Mouse (Mus musculus): ENCODE data around the gene Egr2. TPM values are rescaled to one million over a fixed set of nuclear protein-coding genes. Genes with fewer than 3 reads are reported as not detected.

Gene Egr2
- polyA plus RNA-seq, 1 experiment from 2014 or later = 0.60 TPM

DNA sequence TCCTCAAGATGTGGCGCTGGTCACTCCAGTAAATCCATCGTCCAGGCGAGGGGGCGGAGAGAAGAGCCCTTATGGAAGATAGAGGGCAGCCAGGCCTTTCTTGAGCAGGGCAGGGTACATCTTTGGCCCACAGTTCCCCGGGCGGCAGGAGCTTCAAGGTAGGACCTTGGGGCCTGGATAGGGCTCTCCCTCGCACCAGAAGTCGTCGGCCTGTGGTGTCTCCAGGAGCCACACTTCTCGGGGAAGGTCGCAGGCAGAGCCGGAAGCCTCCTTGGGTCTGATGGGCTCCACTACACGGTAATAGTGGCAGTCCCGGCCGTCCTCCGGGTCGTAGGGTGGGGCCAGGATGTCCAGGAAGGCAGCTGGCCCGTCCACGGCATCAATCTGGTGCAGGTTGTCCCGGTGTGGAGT is 12.6 kb downstream of the Egr2 start:
- peak overlapping the region; percentile 83 for H3K9ac ChIP-seq (ENCODE audit: low read depth, low read length)
- H3K27ac ChIP-seq (ENCODE audit: low read depth, low read length) = no peak overlapping the region
- H3K36me3 ChIP-seq (ENCODE audit: control insufficient read depth, insufficient read depth) = no peaks in the 10 kb centered on the region
- H3K4me3 ChIP-seq (ENCODE audit: low read depth, low read length) = peak overlapping the region; percentile 77
- no peaks in the 10 kb centered on the region for H3K27me3 ChIP-seq (replicated peaks; ENCODE audit: control insufficient read depth, insufficient read depth, low read length)
- peaks cover 7% of the 10 kb centered on the region; the same call in 1 of the 2 replicates for H3K4me1 ChIP-seq (replicated peaks; ENCODE audit: control insufficient read depth, insufficient read depth, low read length)
- peak overlapping the region; percentile 96 for H3K4me2 ChIP-seq (replicated peaks; ENCODE audit: low read depth)
- 1% methylated on average over 20 of the region's 20 CpGs for WGBS
- 0 out of 2 replicates have a peak, but pooled peaks have one; percentile 5 for TF ChIP-seq CTCF (IDR thresholded peaks at IDR 0.05; ENCODE audit: low read depth)
- 0 out of 2 replicates have a peak, but pooled peaks have one; percentile 1 for ATAC-seq
- no peaks in the 10 kb centered on the region for H3K9me3 ChIP-seq (ENCODE audit: control insufficient read depth)

DNA sequence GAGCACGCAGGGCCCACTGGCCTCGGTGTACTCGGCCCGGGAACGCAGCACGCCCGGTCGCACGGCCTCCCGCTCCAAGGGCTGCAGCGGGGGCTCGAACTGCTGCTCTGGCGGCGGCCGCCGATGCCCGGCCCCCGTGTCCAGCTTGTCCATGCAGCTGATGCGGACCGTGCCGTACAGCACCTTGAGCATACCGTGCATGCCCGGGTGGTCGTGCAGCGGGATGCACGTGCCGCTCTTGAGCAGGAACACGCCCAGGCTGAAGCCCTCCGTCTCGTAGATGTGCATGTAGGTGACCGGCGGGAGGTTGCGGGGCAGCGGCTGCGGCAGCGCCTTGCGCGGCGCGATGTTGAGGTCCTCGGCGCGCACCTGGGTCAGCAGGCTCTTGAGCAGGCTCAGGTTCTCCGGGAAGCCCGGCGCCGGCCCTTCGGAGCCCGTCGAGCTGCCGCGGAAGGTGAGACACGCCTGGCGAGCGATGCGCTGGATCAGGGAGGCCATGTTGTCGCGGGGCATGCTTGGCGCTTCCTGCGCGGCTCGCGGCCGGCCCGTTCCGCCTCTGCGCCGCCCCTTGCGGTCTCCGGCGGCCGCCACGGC is 13.1 kb downstream of the Egr2 start:
- no peaks in the 10 kb centered on the region for H3K27me3 ChIP-seq (replicated peaks; ENCODE audit: control insufficient read depth, insufficient read depth, low read length)
- under 1% methylated on average over 73 of the region's 73 CpGs for WGBS
- no peaks in the 10 kb centered on the region for H3K9me3 ChIP-seq (ENCODE audit: control insufficient read depth)
- H3K27ac ChIP-seq (ENCODE audit: low read depth, low read length) = peak overlapping the region; percentile 75
- H3K4me1 ChIP-seq (replicated peaks; ENCODE audit: control insufficient read depth, insufficient read depth, low read length) = peaks cover 7% of the 10 kb centered on the region; the same call in 1 of the 2 replicates
- H3K4me2 ChIP-seq (replicated peaks; ENCODE audit: low read depth) = peak overlapping the region; percentile 96
- H3K4me3 ChIP-seq (ENCODE audit: low read depth, low read length) = peak overlapping the region; percentile 77
- TF ChIP-seq CTCF (IDR thresholded peaks at IDR 0.05; ENCODE audit: low read depth) = no peak
- peak; percentile 65 for ATAC-seq
- peak overlapping the region; percentile 83 for H3K9ac ChIP-seq (ENCODE audit: low read depth, low read length)
- no peaks in the 10 kb centered on the region for H3K36me3 ChIP-seq (ENCODE audit: control insufficient read depth, insufficient read depth)

DNA sequence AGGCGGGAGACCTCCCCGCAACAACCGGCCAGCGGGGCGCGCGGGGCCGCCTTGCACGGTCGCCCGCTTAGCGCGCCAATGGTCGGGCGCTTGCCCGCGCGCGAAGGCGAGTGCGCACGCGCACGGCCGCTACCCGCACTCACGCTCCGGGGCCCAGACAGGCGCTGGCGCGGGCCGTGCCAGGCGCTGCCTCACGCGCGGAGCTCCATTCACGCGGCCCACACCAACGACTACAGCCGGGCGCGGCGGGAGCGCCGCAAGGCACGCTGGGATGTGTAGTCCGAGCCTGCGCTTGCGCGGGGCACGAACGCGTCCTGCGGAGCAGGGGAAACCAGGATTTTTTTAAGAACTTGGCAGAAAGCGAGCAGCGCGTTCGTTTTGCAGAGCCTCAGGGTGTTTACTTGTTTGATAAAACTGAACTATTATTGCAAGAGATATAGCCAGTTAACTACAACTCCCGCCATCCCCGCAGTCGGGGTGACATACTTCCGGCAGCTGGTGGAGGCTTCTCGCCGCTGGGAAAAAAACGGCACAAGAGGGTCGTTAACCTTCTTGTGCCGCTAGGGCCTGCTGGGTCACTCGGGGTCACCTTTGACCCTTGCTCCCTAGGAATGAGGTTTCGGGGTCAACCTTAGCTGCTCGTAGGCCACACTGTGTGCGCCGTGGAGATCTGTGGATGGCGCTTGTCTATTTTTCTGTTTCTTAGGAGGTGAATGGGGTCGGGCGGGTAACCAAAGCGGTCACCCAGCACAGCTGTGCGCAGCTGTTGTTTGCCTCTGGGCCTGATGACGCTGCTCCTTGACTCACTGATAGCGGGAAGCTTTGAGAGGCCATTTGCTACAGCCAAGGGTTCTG is 13.8 kb downstream of the Egr2 start, which contains the start of gene Ado:
TSS of gene Ado (minus strand) at position 79 of the 855 bp plus-strand sequence.
- WGBS = under 1% methylated on average over 79 of the region's 79 CpGs
- Histone ChIP-seq H3K4me1 (replicated peaks; ENCODE audit: control insufficient read depth, insufficient read depth, low read length) (peaks cover 7% of the 10 kb centered on the region; the same call in 1 of the 2 replicates), H3K9me3 (ENCODE audit: control insufficient read depth) (no peaks in the 10 kb centered on the region), H3K27ac (ENCODE audit: low read depth, low read length) (peak within 1 kb of the TSS; percentile 75), H3K27me3 (replicated peaks; ENCODE audit: control insufficient read depth, insufficient read depth, low read length) (no peaks in the 10 kb centered on the region), H3K36me3 (ENCODE audit: control insufficient read depth, insufficient read depth) (no peaks in the 10 kb centered on the region), H3K4me3 (ENCODE audit: low read depth, low read length) (peak within 1 kb of the TSS; percentile 77), H3K4me2 (replicated peaks; ENCODE audit: low read depth) (peak within 1 kb of the TSS; percentile 96), H3K9ac (ENCODE audit: low read depth, low read length) (peak within 1 kb of the TSS; percentile 83)
- peak; percentile 96 for ATAC-seq
- TF ChIP-seq CTCF (IDR thresholded peaks at IDR 0.05; ENCODE audit: low read depth) = peak; percentile 44; the same call in 1 of the 2 replicates

- no peak overlapping the region for H3K4me3 ChIP-seq (ENCODE audit: low read depth, low read length)
- H3K4me1 ChIP-seq (replicated peaks; ENCODE audit: control insufficient read depth, insufficient read depth, low read length) = no peaks in the 10 kb centered on the region
- 72% methylated on average over 4 of the region's 4 CpGs for WGBS
- no peak overlapping the region for H3K27ac ChIP-seq (ENCODE audit: low read depth, low read length)
- no peak overlapping the region for H3K9ac ChIP-seq (ENCODE audit: low read depth, low read length)
- no peaks in the 10 kb centered on the region for H3K36me3 ChIP-seq (ENCODE audit: control insufficient read depth, insufficient read depth)
- TF ChIP-seq CTCF (IDR thresholded peaks at IDR 0.05; ENCODE audit: low read depth) = no peak
- H3K4me2 ChIP-seq (replicated peaks; ENCODE audit: low read depth) = no peak overlapping the region
- H3K27me3 ChIP-seq (replicated peaks; ENCODE audit: control insufficient read depth, insufficient read depth, low read length) = no peaks in the 10 kb centered on the region
- no peak for ATAC-seq
- no peaks in the 10 kb centered on the region for H3K9me3 ChIP-seq (ENCODE audit: control insufficient read depth)
Observed at GRCm38 (mm10) chr10:67558053-67558452, 22.8 kb downstream of the Egr2 start.

DNA sequence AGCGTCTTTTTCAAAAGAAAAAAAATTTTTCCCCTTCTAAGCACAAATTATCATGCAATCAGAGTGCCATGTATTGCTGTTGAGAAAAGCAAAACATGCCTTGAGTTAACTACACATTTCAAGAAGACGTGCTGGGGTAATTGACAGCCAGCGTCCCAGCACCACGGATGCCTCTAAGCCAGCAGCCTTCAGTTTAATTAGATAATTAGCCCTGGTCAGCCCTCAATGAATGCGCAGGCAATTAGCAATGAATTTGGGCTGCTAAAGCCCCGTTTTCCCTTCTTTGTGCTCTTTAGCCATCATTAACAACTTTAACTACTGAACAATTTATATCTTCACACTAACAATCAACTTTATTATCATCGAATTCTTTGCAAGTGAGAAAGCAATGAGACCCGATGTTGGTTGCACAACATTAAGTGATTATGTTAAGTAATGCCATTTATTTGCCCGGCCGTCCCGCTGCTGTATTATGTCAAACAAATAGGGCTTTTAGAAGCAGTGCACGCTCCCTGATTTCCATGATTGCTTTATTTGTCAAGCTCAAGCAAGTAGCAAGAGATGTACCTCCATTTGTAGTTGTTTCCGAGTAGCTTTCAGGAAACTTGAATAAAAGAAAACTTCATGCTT is 24.6 kb downstream of the Egr2 start:
- Histone ChIP-seq H3K36me3 (ENCODE audit: control insufficient read depth, insufficient read depth) (no peaks in the 10 kb centered on the region), H3K4me1 (replicated peaks; ENCODE audit: control insufficient read depth, insufficient read depth, low read length) (no peaks in the 10 kb centered on the region), H3K27ac (ENCODE audit: low read depth, low read length) (no peak overlapping the region), H3K4me2 (replicated peaks; ENCODE audit: low read depth) (no peak overlapping the region), H3K27me3 (replicated peaks; ENCODE audit: control insufficient read depth, insufficient read depth, low read length) (0 out of 2 replicates have a peak, but pooled peaks cover 3% of the 10 kb centered on the region), H3K4me3 (ENCODE audit: low read depth, low read length) (no peak overlapping the region), H3K9me3 (ENCODE audit: control insufficient read depth) (no peaks in the 10 kb centered on the region), H3K9ac (ENCODE audit: low read depth, low read length) (no peak overlapping the region)
- 64% methylated on average over 13 of the region's 13 CpGs for WGBS
- no peak for ATAC-seq
- TF ChIP-seq CTCF (IDR thresholded peaks at IDR 0.05; ENCODE audit: low read depth) = no peak

- H3K27me3 ChIP-seq (replicated peaks; ENCODE audit: control insufficient read depth, insufficient read depth, low read length) = 0 out of 2 replicates have a peak, but pooled peaks cover 4% of the 10 kb centered on the region
- 72% methylated on average over 1 of the region's 1 CpGs for WGBS
- no peaks in the 10 kb centered on the region for H3K36me3 ChIP-seq (ENCODE audit: control insufficient read depth, insufficient read depth)
- no peaks in the 10 kb centered on the region for H3K9me3 ChIP-seq (ENCODE audit: control insufficient read depth)
- no peak for ATAC-seq
- no peak overlapping the region for H3K9ac ChIP-seq (ENCODE audit: low read depth, low read length)
- H3K4me2 ChIP-seq (replicated peaks; ENCODE audit: low read depth) = no peak overlapping the region
- TF ChIP-seq CTCF (IDR thresholded peaks at IDR 0.05; ENCODE audit: low read depth) = no peak
- H3K4me1 ChIP-seq (replicated peaks; ENCODE audit: control insufficient read depth, insufficient read depth, low read length) = no peaks in the 10 kb centered on the region
- H3K27ac ChIP-seq (ENCODE audit: low read depth, low read length) = no peak overlapping the region
- H3K4me3 ChIP-seq (ENCODE audit: low read depth, low read length) = no peak overlapping the region
Observed at GRCm38 (mm10) chr10:67561185-67561584, 25.9 kb downstream of the Egr2 start.

Data from intestine, postnatal 0 days (tissue).